Mouse (Mus musculus) forebrain, embryonic 14.5 days (tissue): ENCODE results near the gene Bin2. TPM values are rescaled to one million over a fixed set of nuclear protein-coding genes. Genes with fewer than 3 reads are reported as not detected.

Experiments
- ATAC-seq: fragments of 200-750 bp; cut with Nextera tagmentation; 2 replicates; pipeline ENCODE4 v1.8.0; 2017; ENCODE audit warnings: mild to moderate bottlenecking, moderate library complexity
- DNase-seq: peaks from one replicate; pipeline ENCODE4 v3.0.0-alpha.2; 2015; ENCODE audit warnings: low spot score
- H3K27ac ChIP-seq: fragments of 300-500 bp; sonication (generic); 2 replicates; pipeline ENCODE4 v1.5.1; 2014; ENCODE audit warnings: low read depth, mild to moderate bottlenecking, control low read depth, low read length, moderate library complexity
- H3K27me3 ChIP-seq: fragments of 300-500 bp; sonication (generic); replicated peaks from 2 replicates; pipeline ENCODE4 v1.6.1; 2014; ENCODE audit warnings: low read length, control low read depth, mixed read lengths; ENCODE audit not compliant: control insufficient read depth, insufficient read depth
- H3K36me3 ChIP-seq: fragments of 300-500 bp; sonication (generic); 2 replicates; pipeline ENCODE4 v1.6.1; 2014; ENCODE audit warnings: low read length, control low read depth; ENCODE audit not compliant: control insufficient read depth, insufficient read depth
- H3K4me1 ChIP-seq: fragments of 300-500 bp; sonication (generic); 2 replicates; pipeline ENCODE4 v1.6.1; 2014; ENCODE audit warnings: antibody characterized with exemption, low read length, control low read depth; ENCODE audit not compliant: control insufficient read depth, insufficient read depth
- H3K4me2 ChIP-seq: fragments of 300-500 bp; sonication (generic); 2 replicates; pipeline ENCODE4 v1.6.1; 2014; ENCODE audit warnings: mild to moderate bottlenecking, control low read depth, low read length
- H3K4me3 ChIP-seq: fragments of 300-500 bp; sonication (generic); 2 replicates; pipeline ENCODE4 v1.5.1; 2014; ENCODE audit warnings: low read depth, low read length, control low read depth
- H3K9ac ChIP-seq: fragments of 300-500 bp; sonication (generic); 2 replicates; pipeline ENCODE4 v1.6.1; 2014; ENCODE audit warnings: mild to moderate bottlenecking, low read length, control low read depth, moderate library complexity
- H3K9me3 ChIP-seq: fragments of 300-500 bp; sonication (generic); replicated peaks from 2 replicates; pipeline ENCODE4 v1.6.1; 2016; ENCODE audit warnings: low read length, control low read depth, mixed read lengths; ENCODE audit not compliant: control insufficient read depth
- WGBS: fragments of 180-500 bp; shearing (Covaris S2); extraction: QIAGEN DNeasy Blood & Tissue Kit; methylation state at CpG from one replicate; pipeline ENCODE4 v1.1.7; 2014; 5-methylcytosine and 5-hydroxymethylcytosine counted together
- polyA plus RNA-seq: library from polyadenylated mRNA; unstranded; fragments of >200 nt; fragmentation: Nextera tagmentation; extraction: Ambion mirVana; gene quantifications from 2 replicates; pipeline ENCODE4 v1.2.1, GENCODE M21; 2014

The Bin2 gene
- polyA plus RNA-seq, 1 experiment from 2014 or later: 0.18 TPM

DNA sequence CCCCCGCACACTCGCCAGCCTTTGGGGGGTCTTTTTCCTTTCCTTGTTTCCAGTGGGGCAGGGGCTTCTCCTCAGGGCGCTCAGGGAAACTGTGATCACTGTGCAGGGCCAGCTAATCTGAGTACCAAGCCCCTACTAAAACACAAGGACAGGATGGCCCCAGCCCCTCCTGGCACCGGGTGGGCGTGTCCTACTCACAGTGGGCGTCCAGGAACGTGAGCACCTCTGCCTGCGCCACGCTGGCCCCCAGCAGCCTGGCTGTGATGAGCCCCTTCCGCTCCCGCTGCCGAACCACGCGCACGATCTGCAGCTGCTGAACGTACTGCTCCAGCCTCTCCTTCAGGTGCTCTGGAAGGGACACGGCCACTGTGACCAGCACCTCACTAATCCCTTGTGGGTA lies 34.6 kb upstream of the Bin2 start:
- 4% methylated on average over 17 of the region's 17 CpGs for WGBS
- H3K4me2 ChIP-seq: no peak overlapping the region
- H3K4me1 ChIP-seq: no peaks in the 10 kb centered on the region
- H3K9ac ChIP-seq: no peak overlapping the region
- DNase-seq: no peak
- no peak overlapping the region for H3K4me3 ChIP-seq
- H3K9me3 ChIP-seq: no peaks in the 10 kb centered on the region
- H3K27ac ChIP-seq: no peak overlapping the region
- H3K36me3 ChIP-seq: no peaks in the 10 kb centered on the region
- no peak for ATAC-seq
- H3K27me3 ChIP-seq: no peaks in the 10 kb centered on the region

DNA sequence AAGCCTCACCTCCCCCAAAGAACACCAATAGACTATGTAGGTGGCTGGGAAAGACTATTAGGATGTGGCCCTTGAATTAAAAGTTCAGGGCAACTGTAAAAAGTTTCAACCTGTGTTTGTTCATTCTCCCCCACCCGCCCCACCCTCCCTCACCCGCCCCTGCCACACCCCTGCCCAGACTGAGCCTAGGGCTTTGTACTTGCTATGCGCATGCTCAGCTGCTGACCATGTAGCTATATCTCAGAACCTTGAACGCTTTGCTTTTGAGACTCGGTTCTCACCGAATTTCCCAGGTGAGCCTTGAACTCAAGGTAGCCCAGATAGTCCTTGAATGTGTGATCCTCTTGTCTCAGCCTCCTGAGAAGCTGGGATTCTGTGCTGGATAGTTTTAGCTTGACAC lies 32.5 kb upstream of the Bin2 start:
- Histone ChIP-seq H3K4me1 (no peaks in the 10 kb centered on the region), H3K9ac (no peak overlapping the region), H3K27me3 (no peaks in the 10 kb centered on the region), H3K4me3 (no peak overlapping the region), H3K27ac (no peak overlapping the region), H3K9me3 (no peaks in the 10 kb centered on the region), H3K36me3 (no peaks in the 10 kb centered on the region), H3K4me2 (no peak overlapping the region)
- WGBS: 79% methylated on average over 6 of the region's 6 CpGs
- no peak for DNase-seq
- ATAC-seq: no peak

DNA sequence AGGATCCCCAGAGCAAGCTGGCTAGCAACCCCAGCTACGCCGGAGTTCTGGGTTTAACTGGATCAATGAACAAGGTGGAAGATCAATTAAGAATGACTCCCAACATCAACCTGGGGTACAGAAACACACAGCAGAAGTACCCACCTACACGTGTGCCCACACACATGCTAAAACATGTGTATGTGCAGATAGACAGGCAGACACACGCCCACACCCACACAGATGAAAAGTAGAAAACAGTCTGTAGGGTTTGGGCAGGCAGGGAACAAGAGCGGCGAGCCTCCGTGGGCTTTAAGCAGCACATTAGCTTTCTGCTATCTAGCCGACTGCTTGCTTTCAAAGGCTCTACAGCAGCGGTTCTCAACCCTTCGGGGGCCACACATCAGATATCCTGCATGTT lies 31.8 kb upstream of the Bin2 start:
- no peak overlapping the region for H3K4me2 ChIP-seq
- WGBS: 60% methylated on average over 10 of the region's 10 CpGs
- ATAC-seq: no peak

DNA sequence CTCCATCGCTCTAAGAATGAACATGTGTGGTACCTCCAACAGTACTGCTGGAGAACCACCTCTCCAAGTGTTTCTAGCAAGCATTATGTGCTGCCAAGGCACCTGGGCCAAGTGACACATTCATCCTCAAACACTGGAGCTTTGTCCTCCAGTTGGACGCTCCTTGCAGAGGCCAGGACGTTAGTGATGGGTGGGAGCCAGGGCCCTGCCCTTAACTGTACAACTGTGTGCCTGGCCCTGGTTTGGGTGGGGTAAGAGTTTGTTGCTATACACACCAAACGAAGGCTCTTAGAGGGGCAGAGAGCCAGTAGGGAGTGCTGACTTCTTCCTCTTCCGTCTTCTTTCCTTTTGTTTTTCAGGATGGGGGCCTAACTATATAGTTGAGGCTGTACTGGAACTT lies 31.1 kb upstream of the Bin2 start:
- no peak overlapping the region for H3K4me3 ChIP-seq
- no peaks in the 10 kb centered on the region for H3K36me3 ChIP-seq
- 71% methylated on average over 5 of the region's 5 CpGs for WGBS

More for the DNA sequence above, 31.8 kb upstream of the Bin2 start:
- Histone ChIP-seq H3K27me3 (no peaks in the 10 kb centered on the region), H3K9ac (no peak overlapping the region), H3K27ac (no peak overlapping the region), H3K4me3 (no peak overlapping the region), H3K9me3 (no peaks in the 10 kb centered on the region), H3K4me1 (no peaks in the 10 kb centered on the region), H3K36me3 (no peaks in the 10 kb centered on the region)
- no peak for DNase-seq

DNA sequence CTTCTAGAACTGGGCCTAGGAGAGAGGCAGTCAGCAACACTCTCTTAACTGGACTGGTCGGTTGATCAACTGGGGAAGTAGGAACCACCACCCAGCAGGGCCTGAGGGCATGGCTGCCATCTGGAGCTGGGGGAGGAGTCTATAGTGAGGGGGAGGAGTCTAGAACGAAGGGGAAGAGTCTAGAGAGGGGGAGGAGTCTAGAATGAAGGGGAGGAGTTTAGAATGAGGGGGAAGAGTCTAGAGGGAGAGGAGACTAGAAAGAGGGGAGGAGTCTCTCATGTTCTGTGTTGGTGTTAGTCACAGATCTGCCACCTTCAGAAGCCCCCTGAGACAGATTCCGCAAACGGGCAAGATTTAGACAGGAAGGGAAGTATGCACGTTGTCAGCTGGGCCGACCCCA lies 30.0 kb upstream of the Bin2 start:
- DNase-seq (no peak), ATAC-seq (no peak)
- no peaks in the 10 kb centered on the region for H3K9me3 ChIP-seq
- no peak overlapping the region for H3K4me3 ChIP-seq
- H3K27ac ChIP-seq: no peak overlapping the region
- H3K9ac ChIP-seq: no peak overlapping the region
- WGBS: 79% methylated on average over 6 of the region's 6 CpGs
- no peak overlapping the region for H3K4me2 ChIP-seq
- no peaks in the 10 kb centered on the region for H3K27me3 ChIP-seq
- H3K4me1 ChIP-seq: no peaks in the 10 kb centered on the region
- no peaks in the 10 kb centered on the region for H3K36me3 ChIP-seq

More for the DNA sequence above, 31.1 kb upstream of the Bin2 start:
- Histone ChIP-seq H3K4me2 (no peak overlapping the region), H3K27ac (no peak overlapping the region), H3K27me3 (no peaks in the 10 kb centered on the region), H3K4me1 (no peaks in the 10 kb centered on the region), H3K9ac (no peak overlapping the region), H3K9me3 (no peaks in the 10 kb centered on the region)
- DNase-seq: no peak
- no peak for ATAC-seq

DNA sequence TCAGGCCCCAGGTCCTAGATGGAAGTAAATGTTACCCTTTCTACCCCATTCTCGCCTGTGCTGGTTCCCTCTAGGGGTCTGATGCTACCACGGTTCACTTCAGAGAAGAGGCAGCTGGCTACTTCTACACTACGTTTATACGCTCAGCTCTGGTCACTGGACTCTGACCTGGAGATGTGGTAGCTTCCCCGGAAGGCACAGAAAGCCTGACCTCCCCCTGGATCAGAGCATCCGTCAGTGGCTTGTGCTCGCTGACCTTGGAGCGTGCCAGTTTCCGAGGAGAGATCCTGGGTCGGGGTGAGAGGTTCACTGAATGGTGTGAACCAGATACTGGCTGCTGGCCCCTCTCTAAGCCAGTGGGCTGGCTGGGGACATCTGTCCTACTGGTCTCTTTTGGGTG lies 28.7 kb upstream of the Bin2 start:
- H3K4me1 ChIP-seq: no peaks in the 10 kb centered on the region
- no peaks in the 10 kb centered on the region for H3K36me3 ChIP-seq
- H3K4me2 ChIP-seq: no peak overlapping the region
- WGBS: 90% methylated on average over 10 of the region's 10 CpGs
- no peak overlapping the region for H3K4me3 ChIP-seq
- no peak for DNase-seq
- no peaks in the 10 kb centered on the region for H3K27me3 ChIP-seq
- H3K27ac ChIP-seq: no peak overlapping the region
- no peak for ATAC-seq
- H3K9ac ChIP-seq: no peak overlapping the region
- H3K9me3 ChIP-seq: no peaks in the 10 kb centered on the region

DNA sequence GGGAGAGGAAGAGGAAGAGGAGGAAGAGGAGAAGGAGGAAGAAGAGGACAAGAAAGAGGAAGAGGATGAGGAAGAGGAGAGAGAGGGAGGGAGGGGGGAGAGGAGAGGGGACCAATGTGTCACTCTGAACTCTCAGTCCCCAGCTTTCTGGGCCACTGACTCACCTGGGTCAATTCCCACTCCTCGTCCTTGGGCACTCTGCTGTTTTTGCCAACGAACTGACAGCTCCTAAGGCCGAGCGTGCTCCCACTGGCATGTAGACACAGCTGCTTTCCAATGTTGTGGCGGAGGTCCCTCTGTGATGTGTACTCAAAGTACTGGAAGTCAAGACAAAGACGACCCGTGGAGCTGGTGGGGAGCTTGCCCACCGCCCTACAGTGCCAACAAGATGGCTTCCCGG lies 25.1 kb upstream of the Bin2 start:
- Histone ChIP-seq H3K4me2 (no peak overlapping the region), H3K27me3 (no peaks in the 10 kb centered on the region), H3K36me3 (no peaks in the 10 kb centered on the region), H3K4me3 (no peak overlapping the region), H3K9ac (no peak overlapping the region), H3K27ac (no peak overlapping the region), H3K4me1 (no peaks in the 10 kb centered on the region), H3K9me3 (no peaks in the 10 kb centered on the region; the same call in 1 of the 2 replicates)
- 86% methylated on average over 9 of the region's 9 CpGs for WGBS
- ATAC-seq (no peak), DNase-seq (no peak)

DNA sequence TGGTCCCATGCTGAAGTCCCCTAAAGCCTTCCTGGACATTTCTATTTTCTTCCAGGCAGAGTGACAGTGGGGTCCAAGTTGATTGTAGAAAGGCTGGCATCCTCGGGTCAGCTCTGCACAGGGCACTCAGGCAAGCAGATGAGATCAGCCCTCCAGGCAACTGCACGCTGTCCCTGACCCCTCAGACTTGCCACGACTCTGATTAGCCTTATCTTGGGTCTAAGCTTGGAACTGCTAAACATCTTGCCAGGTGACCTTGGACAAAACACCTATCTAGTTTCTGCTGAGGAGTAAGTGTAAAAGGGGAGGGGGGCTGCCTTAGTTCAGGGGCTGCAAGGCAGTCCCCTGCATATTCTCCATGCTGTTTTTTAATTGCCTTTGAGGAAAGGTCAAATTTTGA lies 22.6 kb upstream of the Bin2 start:
- Histone ChIP-seq H3K9me3 (no peaks in the 10 kb centered on the region; the same call in 1 of the 2 replicates), H3K4me1 (no peaks in the 10 kb centered on the region), H3K4me2 (no peak overlapping the region), H3K36me3 (no peaks in the 10 kb centered on the region), H3K4me3 (no peak overlapping the region), H3K27me3 (no peaks in the 10 kb centered on the region), H3K27ac (no peak overlapping the region), H3K9ac (no peak overlapping the region)
- WGBS: 91% methylated on average over 3 of the region's 3 CpGs
- no peak for ATAC-seq
- DNase-seq: no peak

DNA sequence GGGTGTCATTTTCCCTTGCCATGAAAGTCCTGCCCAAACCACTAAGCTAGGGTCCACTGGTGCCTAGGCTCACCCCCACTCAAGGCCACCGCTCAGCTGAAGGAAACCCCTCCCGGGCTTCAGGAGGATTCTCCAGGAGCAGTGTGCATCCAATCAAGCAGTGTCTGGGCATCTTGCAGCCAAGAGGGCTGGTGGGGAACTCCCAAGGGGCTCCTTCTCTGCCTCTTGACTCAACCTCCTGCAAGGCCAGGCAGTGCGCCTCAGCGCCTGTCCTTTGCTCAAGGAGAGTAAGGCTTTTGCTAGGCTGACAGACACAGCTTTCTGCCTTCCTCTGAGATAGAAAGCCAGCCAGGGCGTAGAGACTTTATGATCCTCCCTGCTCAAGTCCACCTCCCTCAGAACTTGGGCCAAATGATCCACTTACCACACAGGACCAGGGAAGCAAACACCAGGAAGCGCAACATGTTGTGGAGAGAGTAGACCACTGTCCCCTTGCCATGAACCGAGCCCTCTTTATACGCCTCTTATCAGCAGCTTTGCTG lies 18.1 kb upstream of the Bin2 start, which contains the start of gene Cela1:
TSS of gene Cela1 (minus strand) at position 492 of the 542 bp plus-strand sequence.
- H3K4me1 ChIP-seq: no peaks in the 10 kb centered on the region
- H3K4me3 ChIP-seq: no peak within 1 kb of the TSS
- H3K9ac ChIP-seq: no peak within 1 kb of the TSS
- 86% methylated on average over 8 of the region's 8 CpGs for WGBS
- ATAC-seq (no peak), DNase-seq (no peak)
- no peaks in the 10 kb centered on the region for H3K27me3 ChIP-seq
- no peak within 1 kb of the TSS for H3K4me2 ChIP-seq
- H3K36me3 ChIP-seq: no peaks in the 10 kb centered on the region
- H3K9me3 ChIP-seq: no peaks in the 10 kb centered on the region; the same call in 1 of the 2 replicates
- H3K27ac ChIP-seq: no peak within 1 kb of the TSS
